Mouse (Mus musculus) spleen, adult 2 months (tissue): ENCODE measurements around the gene Lekr1.

ENCODE experiments used
- CTCF ChIP-seq: fragments of 200-500 bp; IDR thresholded peaks from 2 replicates; pipeline ENCODE4 v1.5.1; 2011; ENCODE audit warnings: mild to moderate bottlenecking, inconsistent platforms; ENCODE audit not compliant: insufficient read depth, insufficient read length, insufficient replicate concordance; ENCODE audit errors: extremely low read depth
- POLR2A ChIP-seq: fragments of 200-500 bp; IDR thresholded peaks from 2 replicates; pipeline ENCODE4 v1.6.1; 2011; ENCODE audit warnings: low read depth, low read length, inconsistent platforms

DNA sequence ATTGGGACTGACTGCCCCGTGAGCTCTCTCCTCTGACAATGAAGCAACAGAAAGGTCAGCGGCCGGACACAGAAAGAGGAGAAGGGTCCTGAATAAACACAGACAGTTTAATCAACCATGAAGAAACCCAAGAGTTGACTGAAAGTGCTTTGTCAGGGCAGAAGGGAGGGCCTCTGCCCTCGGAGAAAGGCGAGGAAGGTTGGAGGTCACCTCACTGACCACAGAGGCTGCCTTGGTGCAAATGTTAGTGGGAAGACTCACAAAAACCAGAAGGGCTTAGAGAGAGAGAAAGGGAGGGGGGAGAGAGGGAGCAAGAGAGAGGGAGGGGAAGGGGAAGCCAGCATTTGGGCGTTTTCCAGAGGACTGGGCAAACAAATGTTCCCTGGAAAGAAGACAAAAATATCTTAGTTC lies 195.4 kb downstream of the Lekr1 start:
- TF ChIP-seq CTCF (no peak), POLR2A (no peak)
